ENCODE assay signal across 14 mouse cellular contexts in the genomic region with DNA sequence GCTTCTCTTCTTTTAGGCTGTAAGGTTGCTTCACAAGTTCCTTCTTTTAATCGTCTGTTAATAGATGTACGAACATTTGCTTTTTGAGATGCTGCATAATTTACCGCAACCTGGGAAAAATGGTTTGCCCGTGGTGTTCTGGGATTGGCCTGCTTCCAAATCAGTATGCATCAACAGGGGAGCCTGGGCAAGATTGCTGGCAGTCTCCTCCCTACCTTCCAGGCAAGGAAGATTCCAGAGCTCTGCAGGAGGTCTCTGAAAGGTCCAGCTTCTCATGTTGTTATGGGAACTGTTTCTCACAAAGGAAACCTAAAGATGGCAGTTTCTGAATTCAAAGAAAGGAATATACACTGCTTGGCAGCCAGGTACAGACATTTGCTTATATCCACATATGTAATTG.
"Had no signal": no experiment of that assay in that cellular context is flagged by ENCODE, and none has a peak within 500 bp of the region (broad histone marks: within the 10 kb centered on the region; RNA-seq: fewer than 3 reads in every experiment).

No protein-coding gene starts in this region.

- ATAC-seq: midbrain, embryonic 15.5 days had no signal

- H3K4me1 ChIP-seq: kidney, embryonic 15.5 days; liver, embryonic 13.5 days; midbrain, embryonic 15.5 days had no signal

- H3K4me2 ChIP-seq: kidney, embryonic 15.5 days; liver, embryonic 13.5 days; midbrain, embryonic 15.5 days had no signal

- DNase-seq: kidney, adult 8-10 months; kidney, postnatal 10 days; kidney, postnatal 36 days; layer of hippocampus, postnatal 36 days; liver, embryonic 13.5 days; lung, adult 2 months; lung, postnatal 14 days; lung, postnatal 4 days; thymus, adult 2 months; thymus, postnatal 14 days; thymus, postnatal 4 days had no signal

- H3K27me3 ChIP-seq: kidney, embryonic 15.5 days; liver, embryonic 13.5 days; midbrain, embryonic 15.5 days had no signal

- H3K36me3 ChIP-seq: kidney, embryonic 15.5 days; liver, embryonic 13.5 days; midbrain, embryonic 15.5 days had no signal

- H3K9ac ChIP-seq: kidney, embryonic 15.5 days; liver, embryonic 13.5 days; midbrain, embryonic 15.5 days had no signal

- H3K27ac ChIP-seq: kidney, embryonic 15.5 days; left cerebral cortex, adult 2 months; liver, embryonic 13.5 days; midbrain, embryonic 15.5 days had no signal

- H3K4me3 ChIP-seq: kidney, embryonic 15.5 days; left cerebral cortex, adult 2 months; liver, embryonic 13.5 days; midbrain, embryonic 15.5 days had no signal

- H3K9me3 ChIP-seq: kidney, embryonic 15.5 days; liver, embryonic 13.5 days; midbrain, embryonic 15.5 days had no signal
